Mouse (Mus musculus) bone marrow, adult 2 months (tissue): ENCODE results near the gene Icam1.

Experiments used
- CTCF ChIP-seq: fragments of 200-500 bp; IDR thresholded peaks from 2 replicates; pipeline ENCODE4 v1.5.1; 2011; ENCODE audit warnings: low read length, control low read depth; ENCODE audit not compliant: control insufficient read depth, insufficient read depth
- POLR2A ChIP-seq: fragments of 200-500 bp; IDR thresholded peaks from 2 replicates; pipeline ENCODE4 v1.6.1; 2011; ENCODE audit warnings: low read depth, mild to moderate bottlenecking, control low read depth, low read length, borderline replicate concordance; ENCODE audit not compliant: control insufficient read depth

GRCm38 (mm10) chr9:21008007-21008406, 7.8 kb upstream of the Icam1 start:
- peak; percentile 15; the same call in 1 of the 2 replicates for TF ChIP-seq CTCF
- no peak for TF ChIP-seq POLR2A
